Mouse (Mus musculus) cerebellum, adult 8-10 months (tissue): ENCODE measurements around the gene Ckap5.
"Not testable (repeated sequence)": the region's sequence is repeated elsewhere in the genome, so short reads cannot be mapped to it uniquely, and the experiment has no call there.

ENCODE experiments used
- DNase-seq: peaks from one replicate; pipeline ENCODE4 v3.0.0; 2022

The Ckap5 gene

GRCm38 (mm10) chr2:91526294-91527146, at the start of gene Ckap5:
Gene Ckap5 (plus strand): TSS chr2:91526762.
- DNase-seq = peak; percentile 91

GRCm38 (mm10) chr2:91476841-91477240, 49.7 kb upstream of the Ckap5 start:
- DNase-seq = no peak

DNA sequence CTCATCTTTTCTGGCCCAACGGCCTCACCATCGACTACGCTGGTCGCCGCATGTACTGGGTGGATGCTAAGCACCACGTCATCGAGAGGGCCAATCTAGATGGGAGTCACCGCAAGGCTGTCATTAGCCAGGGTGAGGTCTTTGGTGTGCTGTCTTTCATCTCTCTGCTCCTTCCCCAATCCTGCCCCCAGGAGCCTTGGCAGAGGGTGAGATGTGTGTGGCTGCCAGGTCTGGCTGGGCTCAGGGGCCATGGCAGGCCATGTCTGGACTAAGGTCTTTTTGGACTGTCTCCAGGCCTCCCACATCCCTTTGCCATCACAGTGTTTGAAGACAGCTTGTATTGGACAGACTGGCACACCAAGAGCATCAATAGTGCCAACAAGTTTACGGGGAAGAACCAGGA, 46.2 kb upstream of the Ckap5 start:
- DNase-seq = no peak

DNA sequence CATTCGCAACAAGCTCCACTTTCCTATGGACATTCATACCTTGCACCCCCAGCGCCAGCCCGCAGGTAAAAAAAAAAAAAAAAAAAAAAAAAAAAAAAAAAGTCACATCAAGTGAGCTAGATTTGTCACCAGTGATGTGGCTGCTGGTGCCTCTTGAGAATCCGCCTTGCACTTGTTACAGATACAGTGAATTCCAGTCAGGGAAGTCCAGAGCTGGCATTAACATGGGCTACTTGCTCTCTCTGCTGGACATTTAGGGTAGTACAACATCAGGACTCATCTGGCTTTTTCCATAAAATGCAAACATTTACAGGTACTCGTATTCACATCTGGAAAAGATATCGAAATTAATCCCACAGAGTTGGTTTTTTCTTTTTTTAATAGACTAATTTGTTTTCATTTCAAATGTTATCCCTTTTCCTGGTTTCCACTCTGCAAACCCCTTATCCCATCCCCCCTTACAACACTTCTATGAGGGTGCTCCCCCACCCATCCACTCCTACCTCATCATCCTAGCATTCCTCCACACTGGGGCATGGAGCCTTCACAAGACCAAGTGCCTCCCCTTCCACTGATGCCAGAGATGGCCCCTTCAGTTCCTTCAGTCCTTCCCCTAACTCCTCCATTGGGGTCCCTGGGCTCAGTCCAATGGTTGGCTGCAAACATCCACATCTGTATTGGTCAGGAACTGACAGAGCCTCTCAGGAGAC, 45.6 kb upstream of the Ckap5 start:
- peak; percentile 72 for DNase-seq

- DNase-seq = no peak
These were observed 41.9 kb upstream of the Ckap5 start for GRCm38 (mm10) chr2:91484698-91485097.

- no peak for DNase-seq
These were observed 41.3 kb upstream of the Ckap5 start for GRCm38 (mm10) chr2:91485256-91485655.

GRCm38 (mm10) chr2:91487295-91487694, 39.3 kb upstream of the Ckap5 start:
- DNase-seq = not testable (repeated sequence)

DNA sequence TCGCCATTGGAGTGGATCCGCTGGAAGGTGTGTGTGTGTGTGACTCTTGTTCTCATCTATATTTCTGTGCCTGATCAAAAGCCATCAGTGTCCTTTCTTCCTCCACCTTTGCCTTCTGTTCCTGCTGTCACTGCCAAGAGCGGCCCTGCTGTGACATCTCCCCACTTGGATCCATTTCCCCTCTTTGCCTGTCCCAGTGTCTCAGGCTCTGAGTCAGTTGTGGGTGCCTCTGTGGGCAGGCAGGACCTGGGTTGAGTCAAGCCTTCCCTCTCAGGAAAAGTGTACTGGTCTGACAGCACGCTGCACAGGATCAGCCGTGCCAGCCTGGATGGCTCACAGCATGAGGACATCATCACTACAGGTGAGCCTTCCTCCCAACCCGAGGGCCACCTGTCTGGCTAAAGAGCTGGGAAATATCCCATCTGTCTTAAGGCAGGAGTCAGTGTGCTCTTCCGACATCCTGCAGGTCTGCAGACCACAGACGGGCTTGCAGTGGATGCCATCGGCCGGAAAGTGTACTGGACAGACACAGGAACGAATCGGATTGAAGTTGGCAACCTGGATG, 34.4 kb upstream of the Ckap5 start:
- DNase-seq = peak; percentile 87

GRCm38 (mm10) chr2:91493981-91494380, 32.6 kb upstream of the Ckap5 start:
- peak; percentile 79 for DNase-seq

GRCm38 (mm10) chr2:91498093-91498719, 28.4 kb upstream of the Ckap5 start:
- no peak for DNase-seq

DNA sequence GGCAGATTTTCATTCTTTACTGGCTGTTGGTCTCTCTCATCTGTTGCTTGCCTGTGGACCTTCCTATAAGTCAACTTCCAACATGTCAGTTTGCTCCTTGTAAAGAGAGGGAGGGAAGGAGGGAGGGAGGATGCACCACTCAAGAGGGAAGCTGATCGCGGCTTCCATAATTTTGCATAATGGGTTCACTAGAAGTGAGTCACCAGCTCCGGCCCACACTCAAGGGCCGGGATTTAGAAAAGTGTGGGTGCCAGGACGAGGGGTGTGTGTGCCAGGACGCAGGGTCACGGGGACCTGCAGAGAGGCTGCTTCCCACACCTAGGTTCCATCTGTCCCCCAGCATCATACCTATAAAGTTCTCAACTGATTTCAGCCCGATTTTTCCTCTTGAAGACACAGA, 18.5 kb upstream of the Ckap5 start:
- no peak for DNase-seq

- no peak for DNase-seq
These were observed 9.4 kb upstream of the Ckap5 start for GRCm38 (mm10) chr2:91517186-91517585.

- peak; percentile 51 for DNase-seq
These were observed 555 bp downstream of the Ckap5 start for GRCm38 (mm10) chr2:91527147-91527486.

DNA sequence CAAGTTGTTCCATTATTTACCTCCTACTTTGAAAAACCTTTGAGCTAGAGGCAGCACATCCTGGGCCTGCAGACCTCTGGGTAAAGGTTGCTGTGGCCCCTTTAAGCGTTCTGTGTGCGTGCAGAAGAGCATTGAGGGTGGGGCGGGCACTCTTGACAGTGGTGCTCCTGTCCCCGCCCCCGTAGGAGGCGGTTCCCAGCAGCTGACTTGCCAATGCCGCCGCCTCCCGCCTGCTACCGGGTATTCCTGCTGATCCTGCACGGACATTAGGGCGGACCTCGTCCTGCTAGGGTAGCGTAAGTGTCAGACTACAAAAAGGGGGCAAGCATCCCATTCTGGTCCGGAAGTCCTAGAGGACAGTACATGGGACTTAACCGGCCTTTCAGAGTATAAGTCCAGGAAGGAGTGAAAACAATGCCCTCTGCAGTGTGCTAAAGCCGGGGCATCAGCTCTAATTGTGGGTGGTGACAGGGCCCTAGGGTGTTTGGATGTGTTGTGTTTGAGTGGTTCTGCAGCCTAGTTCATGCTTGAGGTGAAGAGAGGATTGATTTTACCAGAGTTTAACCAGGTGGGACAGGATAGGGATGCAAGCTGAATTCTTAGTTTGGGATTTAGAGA, 11.1 kb downstream of the Ckap5 start:
- peak; percentile 75 for DNase-seq

DNA sequence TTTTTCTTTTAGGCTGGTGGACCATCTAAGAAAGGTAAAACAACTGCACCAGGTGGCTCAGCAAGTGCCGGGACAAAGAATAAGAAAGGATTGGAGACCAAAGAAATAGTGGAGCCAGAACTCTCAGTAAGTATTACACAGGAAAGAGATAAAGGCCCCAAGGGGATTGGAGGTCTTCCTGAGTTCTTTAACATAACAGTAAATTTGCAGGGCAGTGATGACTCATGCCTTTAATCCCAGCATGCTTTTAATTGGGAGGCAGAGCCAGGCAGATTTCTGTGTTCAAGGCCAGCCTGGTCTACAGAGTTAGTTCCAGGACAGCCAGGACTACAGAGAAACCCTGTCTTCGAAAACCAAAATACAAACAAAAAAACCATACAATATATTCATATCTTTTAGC, 41.6 kb downstream of the Ckap5 start:
- DNase-seq = no peak

DNA sequence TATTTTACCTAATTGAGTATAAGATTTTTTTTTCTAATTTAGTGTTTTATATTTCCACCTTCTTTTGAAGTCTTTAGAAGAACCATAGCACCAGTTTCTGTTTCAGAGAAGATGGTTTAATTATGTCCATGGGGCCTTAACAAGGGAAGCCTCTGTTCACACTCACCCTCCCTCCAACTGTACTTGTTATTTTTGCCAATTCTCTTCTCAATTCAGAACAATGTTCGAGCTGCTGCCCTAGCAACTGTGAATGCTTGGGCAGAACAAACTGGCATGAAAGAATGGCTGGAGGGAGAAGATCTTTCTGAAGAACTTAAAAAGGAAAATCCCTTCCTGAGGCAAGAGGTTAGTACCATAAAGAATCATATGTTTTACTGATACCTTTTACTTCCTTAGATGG, 54.3 kb downstream of the Ckap5 start:
- no peak for DNase-seq

DNA sequence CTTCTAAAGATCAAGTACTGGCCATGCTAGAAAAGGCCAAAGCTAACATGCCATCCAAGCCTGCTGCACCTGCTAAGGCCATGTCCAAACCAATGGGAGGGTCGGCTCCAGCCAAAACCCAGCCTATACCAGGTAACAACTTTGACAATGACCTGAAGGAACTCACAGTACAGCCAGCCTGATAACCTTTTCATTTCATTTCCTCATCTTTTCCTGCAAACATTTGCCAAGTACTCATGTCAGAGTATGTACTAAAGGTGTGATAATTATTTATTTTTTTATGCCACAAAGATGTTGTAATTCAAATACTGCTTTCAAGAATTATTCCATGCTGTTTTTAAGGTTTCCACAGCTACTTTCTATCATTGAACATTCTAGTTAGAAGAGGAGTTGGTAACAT, 59.7 kb downstream of the Ckap5 start:
- no peak for DNase-seq

DNA sequence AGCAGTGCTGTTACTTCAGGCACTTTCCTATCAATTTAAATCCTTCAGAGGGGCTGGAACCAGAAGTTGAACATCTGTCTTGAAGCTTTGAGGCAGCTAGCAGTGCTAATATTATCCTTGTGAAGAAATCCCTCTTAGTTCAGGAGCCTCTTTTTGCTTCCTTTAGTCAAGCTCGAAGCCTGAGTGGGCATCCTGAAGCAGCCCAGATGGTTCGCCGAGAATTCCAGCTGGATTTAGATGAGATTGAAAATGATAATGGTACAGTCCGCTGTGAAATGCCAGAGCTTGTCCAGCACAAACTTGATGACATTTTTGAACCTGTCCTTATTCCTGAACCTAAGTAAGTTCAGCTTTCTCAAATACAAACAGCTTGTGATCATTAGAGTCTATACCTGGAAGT, 73.9 kb downstream of the Ckap5 start:
- no peak for DNase-seq

DNA sequence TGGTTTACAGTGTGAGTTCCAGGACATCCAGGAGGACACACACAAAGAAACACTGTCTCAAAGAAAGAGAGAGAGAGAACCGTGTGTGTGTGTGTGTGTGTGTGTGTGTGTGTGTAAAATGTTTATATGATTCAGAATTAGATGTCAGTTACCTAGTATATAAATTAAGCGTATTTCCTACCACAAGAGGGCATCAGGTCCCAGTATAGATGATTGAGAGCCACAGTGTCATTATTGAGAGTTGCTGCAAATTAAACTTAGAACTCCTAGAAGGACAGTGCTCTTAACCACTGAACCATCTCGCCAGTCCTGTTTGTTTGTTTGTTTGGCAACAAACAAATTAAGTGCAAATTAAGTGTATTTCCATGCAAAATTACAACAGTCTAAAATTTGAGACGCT, 75.8 kb downstream of the Ckap5 start:
- DNase-seq = no peak

GRCm38 (mm10) chr2:91609370-91609769, 82.8 kb downstream of the Ckap5 start:
- not testable (repeated sequence) for DNase-seq

GRCm38 (mm10) chr2:91622356-91622755, 95.8 kb downstream of the Ckap5 start:
- DNase-seq = no peak

DNA sequence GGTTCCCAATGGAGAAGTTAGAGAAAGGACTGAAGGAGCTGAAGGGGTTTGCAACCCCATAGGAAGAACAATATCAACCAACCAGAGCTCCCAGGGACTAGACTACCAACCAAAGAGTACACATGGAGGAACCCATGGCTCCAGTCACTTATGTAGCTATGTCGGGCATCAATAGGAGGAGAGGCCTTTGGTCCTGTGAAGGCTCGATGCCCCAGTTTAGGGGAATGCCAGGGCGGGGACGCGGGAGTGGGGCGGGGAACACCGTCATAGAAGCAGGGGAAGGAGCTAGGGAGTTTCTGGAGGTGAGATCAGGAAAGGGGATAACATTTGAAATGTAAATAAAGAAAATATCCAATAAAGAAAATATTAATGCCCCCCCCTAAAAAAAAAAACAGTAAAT, 96.8 kb downstream of the Ckap5 start:
- DNase-seq = not testable (repeated sequence)

GRCm38 (mm10) chr2:91627486-91627885, 100.9 kb downstream of the Ckap5 start:
- DNase-seq = no peak
